Mouse (Mus musculus) ZHBTc4 (cell line): ENCODE measurements around the gene Slc35e2.

Experiments
- DNase-seq: peaks from one replicate; pipeline ENCODE4 v3.0.0-alpha.2; 2011; ENCODE audit warnings: low read depth, low spot score

Slc35e2 gene

GRCm38 (mm10) chr4:155601091-155601996 is at the start of gene Slc35e2:
TSS of gene Slc35e2 (plus strand) at chr4:155601416.
- peak; percentile 98 for DNase-seq

- DNase-seq: no peak
These were observed 48.2 kb upstream of the Slc35e2 start for GRCm38 (mm10) chr4:155552917-155553532.

GRCm38 (mm10) chr4:155554880-155555279 is 46.3 kb upstream of the Slc35e2 start:
- DNase-seq: no peak

- DNase-seq: no peak
These were observed 45.8 kb upstream of the Slc35e2 start for GRCm38 (mm10) chr4:155555464-155555863.

- no peak for DNase-seq
These were observed 41.8 kb upstream of the Slc35e2 start for GRCm38 (mm10) chr4:155559454-155559853.

GRCm38 (mm10) chr4:155560932-155561331 is 40.3 kb upstream of the Slc35e2 start:
- no peak for DNase-seq

- peak; percentile 63 for DNase-seq
These were observed 39.4 kb upstream of the Slc35e2 start, which contains the start of gene Nadk for GRCm38 (mm10) chr4:155561661-155562442. TSS of gene Nadk (plus strand) at chr4:155562378.

- peak; percentile 17 for DNase-seq
These were observed 38.4 kb upstream of the Slc35e2 start for GRCm38 (mm10) chr4:155562725-155563399.

- peak; percentile 99 for DNase-seq
These were observed 37.6 kb upstream of the Slc35e2 start for GRCm38 (mm10) chr4:155563400-155564231.

GRCm38 (mm10) chr4:155564315-155565069 is 36.7 kb upstream of the Slc35e2 start:
- peak; percentile 78 for DNase-seq

GRCm38 (mm10) chr4:155566555-155566954 is 34.7 kb upstream of the Slc35e2 start:
- no peak for DNase-seq

GRCm38 (mm10) chr4:155568170-155568569 is 33.0 kb upstream of the Slc35e2 start:
- peak; percentile 49 for DNase-seq

- no peak for DNase-seq
These were observed 32.4 kb upstream of the Slc35e2 start for GRCm38 (mm10) chr4:155568632-155569370.

- peak; percentile 15 for DNase-seq
These were observed 31.4 kb upstream of the Slc35e2 start for GRCm38 (mm10) chr4:155569818-155570217.

- DNase-seq: peak; percentile 44
These were observed 30.9 kb upstream of the Slc35e2 start for GRCm38 (mm10) chr4:155570315-155570714.

GRCm38 (mm10) chr4:155571442-155571841 is 29.8 kb upstream of the Slc35e2 start:
- no peak for DNase-seq

- DNase-seq: no peak
These were observed 28.1 kb upstream of the Slc35e2 start for GRCm38 (mm10) chr4:155573155-155573554.

- DNase-seq: peak; percentile 18
These were observed 27.3 kb upstream of the Slc35e2 start for GRCm38 (mm10) chr4:155573876-155574275.

GRCm38 (mm10) chr4:155574931-155575330 is 26.3 kb upstream of the Slc35e2 start:
- no peak for DNase-seq
